Mouse (Mus musculus): ENCODE data around the gene Foxk1. TPM values are rescaled to one million over a fixed set of nuclear protein-coding genes. Genes with fewer than 3 reads are reported as not detected.
A peak's percentile ranks its signal among the peaks of the same experiment; 100 is the strongest.

Gene Foxk1
- total RNA-seq, 1 experiment, result 10.7 TPM

GRCm38 (mm10) chr5:142394602-142395252 lies 6.6 kb upstream of the Foxk1 start:
- Histone ChIP-seq H3K9ac (ENCODE audit: insufficient read depth, low read depth, low read length, poor library complexity, severe bottlenecking) (no peak overlapping the region), H3K27ac (ENCODE audit: insufficient read depth, low read depth, low read length, poor library complexity, severe bottlenecking) (no peak overlapping the region; the same call in 1 of the 2 replicates), H3K9me3 (ENCODE audit: control insufficient read depth, insufficient read depth, low read depth, low read length) (no peaks in the 10 kb centered on the region), H3K4me1 (ENCODE audit: control insufficient read depth in 2 of 2, insufficient read depth in 2 of 2, low read length in 2 of 2, poor library complexity in 1 of 2) (peaks cover 0 to 9% of the 10 kb centered on the region in 2 experiments; a peak in 1 of 4 replicates), H3K4me3 (ENCODE audit: insufficient read depth in 1 of 2, low read depth in 1 of 2, low read length in 2 of 2, poor library complexity in 1 of 2, severe bottlenecking in 1 of 2) (no peak overlapping the region), H3K36me3 (ENCODE audit: control insufficient read depth, insufficient read depth, low read length, poor library complexity, severe bottlenecking) (no peaks in the 10 kb centered on the region)
- TF ChIP-seq HCFC1 (IDR thresholded peaks at IDR 0.05; ENCODE audit: borderline replicate concordance, insufficient read depth, low read length) (no peak), CHD2 (IDR thresholded peaks at IDR 0.05; ENCODE audit: low read depth, low read length) (no peak), MAFK (IDR thresholded peaks at IDR 0.05; ENCODE audit: insufficient read depth, low read depth, low read length) (no peak), ZC3H11A (IDR thresholded peaks at IDR 0.05; ENCODE audit: borderline replicate concordance, low read depth, low read length) (no peak), ZNF384 (IDR thresholded peaks at IDR 0.05; ENCODE audit: low read depth, low read length) (no peak)
- in situ Hi-C loops (cut with MboI; ENCODE audit: low sequenced_read_pairs in 2 of 2, unreplicated experiment in 2 of 2), result no loop called here
- no peak for DNase-seq (ENCODE audit: low read depth, low spot score)

GRCm38 (mm10) chr5:142395909-142396308 lies 5.4 kb upstream of the Foxk1 start:
- TF ChIP-seq HCFC1 (IDR thresholded peaks at IDR 0.05; ENCODE audit: borderline replicate concordance, insufficient read depth, low read length), result no peak
- no peak for TF ChIP-seq CHD2 (IDR thresholded peaks at IDR 0.05; ENCODE audit: low read depth, low read length)
- H3K27ac ChIP-seq (ENCODE audit: insufficient read depth, low read depth, low read length, poor library complexity, severe bottlenecking), result no peak overlapping the region

GRCm38 (mm10) chr5:142400181-142400883 lies 965 bp upstream of the Foxk1 start:
- no peak for DNase-seq (ENCODE audit: low read depth, low spot score)
- H3K27ac ChIP-seq (ENCODE audit: insufficient read depth, low read depth, low read length, poor library complexity, severe bottlenecking), result no peak overlapping the region
- H3K4me3 ChIP-seq (ENCODE audit: insufficient read depth in 1 of 2, low read depth in 1 of 2, low read length in 2 of 2, poor library complexity in 1 of 2, severe bottlenecking in 1 of 2), result peak overlapping the region; percentile 13 to 40; a peak in 3 of 4 replicates
- no peak for TF ChIP-seq HCFC1 (IDR thresholded peaks at IDR 0.05; ENCODE audit: borderline replicate concordance, insufficient read depth, low read length)
- TF ChIP-seq CHD2 (IDR thresholded peaks at IDR 0.05; ENCODE audit: low read depth, low read length), result 0 out of 2 replicates have a peak, but pooled peaks have one; percentile 41
- H3K9me3 ChIP-seq (ENCODE audit: control insufficient read depth, insufficient read depth, low read depth, low read length), result no peaks in the 10 kb centered on the region
- peaks cover 6% of the 10 kb centered on the region; the same call in 1 of the 2 replicates for H3K36me3 ChIP-seq (ENCODE audit: control insufficient read depth, insufficient read depth, low read length, poor library complexity, severe bottlenecking)
- in situ Hi-C loops (cut with MboI; ENCODE audit: low sequenced_read_pairs in 2 of 2, unreplicated experiment in 2 of 2), result loop anchor here (5.0 kb wide), 1 partner anchor 33 kb away; no protein-coding TSS in a partner anchor
- H3K4me1 ChIP-seq (ENCODE audit: control insufficient read depth in 2 of 2, insufficient read depth in 2 of 2, low read length in 2 of 2, poor library complexity in 1 of 2), result peaks cover 2 to 22% of the 10 kb centered on the region in 2 experiments; a peak in 1 of 4 replicates
- no peak overlapping the region for H3K9ac ChIP-seq (ENCODE audit: insufficient read depth, low read depth, low read length, poor library complexity, severe bottlenecking)

More at GRCm38 (mm10) chr5:142395909-142396308, 5.4 kb upstream of the Foxk1 start:
- in situ Hi-C loops (cut with MboI; ENCODE audit: low sequenced_read_pairs in 2 of 2, unreplicated experiment in 2 of 2), result no loop called here
- no peak for DNase-seq (ENCODE audit: low read depth, low spot score)
- Histone ChIP-seq H3K4me3 (ENCODE audit: insufficient read depth in 1 of 2, low read depth in 1 of 2, low read length in 2 of 2, poor library complexity in 1 of 2, severe bottlenecking in 1 of 2) (no peak overlapping the region), H3K9me3 (ENCODE audit: control insufficient read depth, insufficient read depth, low read depth, low read length) (no peaks in the 10 kb centered on the region), H3K9ac (ENCODE audit: insufficient read depth, low read depth, low read length, poor library complexity, severe bottlenecking) (no peak overlapping the region), H3K36me3 (ENCODE audit: control insufficient read depth, insufficient read depth, low read length, poor library complexity, severe bottlenecking) (no peaks in the 10 kb centered on the region), H3K4me1 (ENCODE audit: control insufficient read depth in 2 of 2, insufficient read depth in 2 of 2, low read length in 2 of 2, poor library complexity in 1 of 2) (peaks cover 2 to 15% of the 10 kb centered on the region in 2 experiments; a peak in 1 of 4 replicates)

GRCm38 (mm10) chr5:142401641-142402625 lies 636 bp downstream of the Foxk1 start:
- TF ChIP-seq MAFK (IDR thresholded peaks at IDR 0.05; ENCODE audit: insufficient read depth, low read depth, low read length), result no peak
- TF ChIP-seq ZNF384 (IDR thresholded peaks at IDR 0.05; ENCODE audit: low read depth, low read length), result no peak
- TF ChIP-seq CHD2 (IDR thresholded peaks at IDR 0.05; ENCODE audit: low read depth, low read length), result no peak
- no peak for TF ChIP-seq HCFC1 (IDR thresholded peaks at IDR 0.05; ENCODE audit: borderline replicate concordance, insufficient read depth, low read length)
- TF ChIP-seq ZC3H11A (IDR thresholded peaks at IDR 0.05; ENCODE audit: borderline replicate concordance, low read depth, low read length), result no peak
- Histone ChIP-seq H3K9me3 (ENCODE audit: control insufficient read depth, insufficient read depth, low read depth, low read length) (no peaks in the 10 kb centered on the region), H3K4me3 (ENCODE audit: insufficient read depth in 1 of 2, low read depth in 1 of 2, low read length in 2 of 2, poor library complexity in 1 of 2, severe bottlenecking in 1 of 2) (peak overlapping the region; percentile 72 to 78), H3K4me1 (ENCODE audit: control insufficient read depth in 2 of 2, insufficient read depth in 2 of 2, low read length in 2 of 2, poor library complexity in 1 of 2) (peaks cover 2 to 27% of the 10 kb centered on the region in 2 experiments; a peak in 1 of 4 replicates), H3K36me3 (ENCODE audit: control insufficient read depth, insufficient read depth, low read length, poor library complexity, severe bottlenecking) (peaks cover 14% of the 10 kb centered on the region; the same call in 1 of the 2 replicates), H3K9ac (ENCODE audit: insufficient read depth, low read depth, low read length, poor library complexity, severe bottlenecking) (peak overlapping the region; percentile 83), H3K27ac (ENCODE audit: insufficient read depth, low read depth, low read length, poor library complexity, severe bottlenecking) (no peak overlapping the region)
- in situ Hi-C loops (cut with MboI; ENCODE audit: low sequenced_read_pairs in 2 of 2, unreplicated experiment in 2 of 2), result loop anchor here (5.0 kb wide), 1 partner anchor 35 kb away; no protein-coding TSS in a partner anchor
- DNase-seq (ENCODE audit: low read depth, low spot score), result no peak
